Mouse (Mus musculus): ENCODE measurements around the gene Rbms3.

The Rbms3 gene

GRCm38 (mm10) chr9:117484396-117484795 lies 145.3 kb downstream of the Rbms3 start:
- DNase-seq (ENCODE audit: low spot score), result no peak

GRCm38 (mm10) chr9:117476753-117477152 lies 153.0 kb downstream of the Rbms3 start:
- DNase-seq (ENCODE audit: low spot score), result no peak

GRCm38 (mm10) chr9:117452816-117453215 lies 176.9 kb downstream of the Rbms3 start:
- no peak for DNase-seq (ENCODE audit: low spot score)

- no peak for DNase-seq (ENCODE audit: low spot score)
These were observed 187.1 kb downstream of the Rbms3 start for GRCm38 (mm10) chr9:117442611-117443010.

GRCm38 (mm10) chr9:117435856-117436255 lies 193.9 kb downstream of the Rbms3 start:
- no peak for DNase-seq (ENCODE audit: low spot score)

GRCm38 (mm10) chr9:117430670-117431069 lies 199.0 kb downstream of the Rbms3 start:
- DNase-seq (ENCODE audit: low spot score), result no peak

GRCm38 (mm10) chr9:117429217-117430105 lies 200.3 kb downstream of the Rbms3 start:
- no peak for DNase-seq (ENCODE audit: low spot score)

- DNase-seq (ENCODE audit: low spot score), result no peak
These were observed 206.5 kb downstream of the Rbms3 start for GRCm38 (mm10) chr9:117423259-117423658.

GRCm38 (mm10) chr9:117419874-117420485 lies 209.7 kb downstream of the Rbms3 start:
- DNase-seq (ENCODE audit: low spot score), result no peak

- no peak for DNase-seq (ENCODE audit: low spot score)
These were observed 216.5 kb downstream of the Rbms3 start for GRCm38 (mm10) chr9:117413181-117413580.

GRCm38 (mm10) chr9:117412584-117412983 lies 217.1 kb downstream of the Rbms3 start:
- no peak for DNase-seq (ENCODE audit: low spot score)

- DNase-seq (ENCODE audit: low spot score), result no peak
These were observed 225.1 kb downstream of the Rbms3 start for GRCm38 (mm10) chr9:117404621-117405020.

- DNase-seq (ENCODE audit: low spot score), result no peak
These were observed 229.4 kb downstream of the Rbms3 start for GRCm38 (mm10) chr9:117400262-117400671.

GRCm38 (mm10) chr9:117397071-117397470 lies 232.6 kb downstream of the Rbms3 start:
- no peak for DNase-seq (ENCODE audit: low spot score)

GRCm38 (mm10) chr9:117396586-117396985 lies 233.1 kb downstream of the Rbms3 start:
- DNase-seq (ENCODE audit: low spot score), result no peak

- peak; percentile 10 for DNase-seq (ENCODE audit: low spot score)
These were observed 235.8 kb downstream of the Rbms3 start for GRCm38 (mm10) chr9:117393626-117394525.

- no peak for DNase-seq (ENCODE audit: low spot score)
These were observed 241.7 kb downstream of the Rbms3 start for GRCm38 (mm10) chr9:117388024-117388423.

- no peak for DNase-seq (ENCODE audit: low spot score)
These were observed 248.8 kb downstream of the Rbms3 start for GRCm38 (mm10) chr9:117380876-117381275.

- no peak for DNase-seq (ENCODE audit: low spot score)
These were observed 249.6 kb downstream of the Rbms3 start for GRCm38 (mm10) chr9:117380076-117380475.

- DNase-seq (ENCODE audit: low spot score), result no peak
These were observed 250.2 kb downstream of the Rbms3 start for GRCm38 (mm10) chr9:117379448-117379983.

GRCm38 (mm10) chr9:117378131-117378890 lies 251.4 kb downstream of the Rbms3 start:
- DNase-seq (ENCODE audit: low spot score), result peak; percentile 24

Data from urinary bladder, postnatal 14 days (tissue).